Mouse (Mus musculus) CH12.LX (cell line): ENCODE data around the gene Slc12a5. TPM values are rescaled to one million over a fixed set of nuclear protein-coding genes. Genes with fewer than 3 reads are reported as not detected.

Source experiments
- DNase-seq: peaks from one replicate; pipeline ENCODE4 v3.0.0-alpha.2; 2013; ENCODE audit errors: extremely low read depth
- H3K27ac ChIP-seq: 2 replicates; pipeline ENCODE4 v1.5.1; 2012; ENCODE audit warnings: low read depth, mild to moderate bottlenecking, control low read depth, moderate library complexity; ENCODE audit not compliant: insufficient read depth
- H3K27me3 ChIP-seq: replicated peaks from 2 replicates; pipeline ENCODE3; 2012; ENCODE audit warnings: inconsistent platforms
- H3K36me3 ChIP-seq, 2 experiments: replicated peaks in 1 of 2; 2 replicates each; pipeline versions ENCODE3 to v1.6.1; 2012; ENCODE audit warnings: inconsistent platforms in 1 of 2, low read length in 1 of 2, mild to moderate bottlenecking in 1 of 2, mixed read lengths in 1 of 2, moderate library complexity in 1 of 2; ENCODE audit not compliant: control insufficient read depth in 1 of 2, insufficient read depth in 1 of 2
- H3K4me1 ChIP-seq, 2 experiments: 2 replicates each; pipeline ENCODE4 v1.6.1; 2012; ENCODE audit warnings: inconsistent platforms in 1 of 2, moderate library complexity in 1 of 2; ENCODE audit not compliant: insufficient read depth in 2 of 2, control insufficient read depth in 1 of 2
- H3K4me2 ChIP-seq: 2 replicates; pipeline ENCODE4 v1.6.1; 2012; ENCODE audit warnings: low read depth, mild to moderate bottlenecking, control low read depth; ENCODE audit not compliant: poor library complexity, insufficient read depth, severe bottlenecking
- H3K4me3 ChIP-seq, 3 experiments: fragments of 150-350 bp in 1 of 3; sonication (generic) in 1 of 3; replicated peaks in 1 of 3; 2 replicates each; pipeline versions ENCODE3 to v1.5.1; 2011 to 2012; ENCODE audit warnings: low read depth in 2 of 3, low read length in 2 of 3, mild to moderate bottlenecking in 2 of 3, moderate library complexity in 2 of 3, control low read depth in 1 of 3, improper control_type of control experiment in 1 of 3, inconsistent platforms in 1 of 3, mixed read lengths in 1 of 3; ENCODE audit not compliant: poor library complexity in 1 of 3
- H3K79me2 ChIP-seq: replicated peaks from 2 replicates; pipeline ENCODE4 v1.6.1; 2012; ENCODE audit warnings: mild to moderate bottlenecking, moderate library complexity; ENCODE audit not compliant: control insufficient read depth, poor library complexity, insufficient read depth, severe bottlenecking; ENCODE audit errors: extremely low read depth
- H3K9ac ChIP-seq: 2 replicates; pipeline ENCODE4 v1.6.1; 2012; ENCODE audit warnings: low read depth, mild to moderate bottlenecking, control low read depth, moderate library complexity; ENCODE audit not compliant: insufficient read depth
- H3K9me3 ChIP-seq: replicated peaks from 2 replicates; pipeline ENCODE3; 2012; ENCODE audit warnings: low read length, inconsistent platforms, mixed read lengths
- BHLHE40 ChIP-seq: IDR thresholded peaks from 2 replicates; pipeline ENCODE4 v1.6.1; 2011; ENCODE audit warnings: mild to moderate bottlenecking, low read depth, low read length, improper control_type of control experiment
- ELF1 ChIP-seq: IDR thresholded peaks from 2 replicates; pipeline ENCODE4 v1.6.1; 2014; ENCODE audit warnings: low read depth, mild to moderate bottlenecking, inconsistent platforms, low read length, improper control_type of control experiment
- ETS1 ChIP-seq: conservative IDR thresholded peaks from 2 replicates; pipeline ENCODE4 v1.6.1; 2012; ENCODE audit warnings: low read depth, mild to moderate bottlenecking, inconsistent platforms, low read length, improper control_type of control experiment, moderate library complexity
- GABPA ChIP-seq: IDR thresholded peaks from 2 replicates; pipeline ENCODE4 v1.6.1; 2012; ENCODE audit warnings: low read depth, low read length, improper control_type of control experiment, inconsistent platforms; ENCODE audit not compliant: insufficient replicate concordance
- KAT2A ChIP-seq: IDR thresholded peaks from 2 replicates; pipeline ENCODE4 v1.6.1; 2012; ENCODE audit warnings: low read length, improper control_type of control experiment, inconsistent platforms; ENCODE audit not compliant: insufficient replicate concordance
- MAFK ChIP-seq: IDR thresholded peaks from 2 replicates; pipeline ENCODE4 v1.6.1; 2011; ENCODE audit warnings: low read length, improper control_type of control experiment; ENCODE audit not compliant: insufficient replicate concordance
- MAX ChIP-seq: IDR thresholded peaks from 2 replicates; pipeline ENCODE4 v1.6.1; 2011; ENCODE audit warnings: low read length, improper control_type of control experiment
- MAZ ChIP-seq: IDR thresholded peaks from 2 replicates; pipeline ENCODE4 v1.6.1; 2012; ENCODE audit warnings: low read depth, mild to moderate bottlenecking, inconsistent platforms, low read length, improper control_type of control experiment, moderate library complexity
- NRF1 ChIP-seq: IDR thresholded peaks from 2 replicates; pipeline ENCODE4 v1.6.1; 2014; ENCODE audit warnings: low read depth, mild to moderate bottlenecking, inconsistent platforms, low read length, improper control_type of control experiment, moderate library complexity
- PAX5 ChIP-seq: IDR thresholded peaks from 2 replicates; pipeline ENCODE4 v1.6.1; 2012; ENCODE audit warnings: low read length, inconsistent platforms, mixed read lengths
- POLR2A ChIP-seq: IDR thresholded peaks from 2 replicates; pipeline ENCODE4 v1.6.1; 2011; ENCODE audit warnings: low read depth, mild to moderate bottlenecking, improper control_type of control experiment, low read length
- POLR2AphosphoS2 ChIP-seq: IDR thresholded peaks from 2 replicates; pipeline ENCODE4 v1.6.1; 2011; ENCODE audit warnings: low read depth, low read length, improper control_type of control experiment
- RAD21 ChIP-seq: IDR thresholded peaks from 2 replicates; pipeline ENCODE4 v1.6.1; 2011; ENCODE audit warnings: low read depth, mild to moderate bottlenecking, low read length, improper control_type of control experiment, moderate library complexity
- SIN3A ChIP-seq: IDR thresholded peaks from 2 replicates; pipeline ENCODE4 v1.6.1; 2012; ENCODE audit warnings: low read length, improper control_type of control experiment, inconsistent platforms
- UBTF ChIP-seq: IDR thresholded peaks from 2 replicates; pipeline ENCODE4 v1.6.1; 2012; ENCODE audit warnings: low read depth, mild to moderate bottlenecking, inconsistent platforms, low read length, improper control_type of control experiment, moderate library complexity
- USF1 ChIP-seq: IDR thresholded peaks from 2 replicates; pipeline ENCODE4 v1.6.1; 2014; ENCODE audit warnings: low read depth, mild to moderate bottlenecking, inconsistent platforms, low read length, improper control_type of control experiment
- USF2 ChIP-seq: conservative IDR thresholded peaks from 2 replicates; pipeline ENCODE4 v1.6.1; 2011; ENCODE audit warnings: low read depth, low read length, improper control_type of control experiment
- ZC3H11A ChIP-seq: IDR thresholded peaks from 2 replicates; pipeline ENCODE4 v1.6.1; 2012; ENCODE audit warnings: low read depth, mild to moderate bottlenecking, inconsistent platforms, low read length, improper control_type of control experiment
- ZMIZ1 ChIP-seq: IDR thresholded peaks from 2 replicates; pipeline ENCODE4 v1.6.1; 2012; ENCODE audit warnings: low read depth, mild to moderate bottlenecking, inconsistent platforms, low read length, improper control_type of control experiment
- ZNF384 ChIP-seq: IDR thresholded peaks from 2 replicates; pipeline ENCODE4 v1.6.1; 2012; ENCODE audit warnings: low read depth, low read length, improper control_type of control experiment, inconsistent platforms
- dilution Hi-C: fragments of 300-500 bp; cut with MboI; formaldehyde crosslinking; loops from 2 replicates; pipeline ENCODE4 v1.14.3; 2020; ENCODE audit warnings: low sequenced_read_pairs; ENCODE audit not compliant: extremely low pct_unique_long_range_greater_than_20kb, extremely low pct_ligation_motif_present
- in situ Hi-C: fragments of 300-500 bp; cut with MboI; formaldehyde crosslinking; loops from 3 replicates; pipeline ENCODE4 v1.14.3; 2019; ENCODE audit warnings: low sequenced_read_pairs, low pct_ligation_motif_present, low pct_unique_long_range_greater_than_20kb, mixed read lengths
- polyA plus RNA-seq: library from polyadenylated mRNA; unstranded; fragments of >175 nt; gene quantifications from 2 replicates; pipeline ENCODE4 v1.2.1, GENCODE M21; 2012; ENCODE audit warnings: low read depth; ENCODE audit not compliant: insufficient read length
- total RNA-seq, 2 experiments: library from RNA; depleted of rRNA; stranded (reverse); fragments of 300-350 nt in 1 of 2; fragments of >200 nt in 1 of 2; gene quantifications; 2 replicates each; pipeline ENCODE4 v1.2.3; 2012 to 2014

Gene Slc12a5
- total and polyA plus RNA-seq, 3 experiments, result 0.05 to 0.83 (median 0.30) TPM

DNA sequence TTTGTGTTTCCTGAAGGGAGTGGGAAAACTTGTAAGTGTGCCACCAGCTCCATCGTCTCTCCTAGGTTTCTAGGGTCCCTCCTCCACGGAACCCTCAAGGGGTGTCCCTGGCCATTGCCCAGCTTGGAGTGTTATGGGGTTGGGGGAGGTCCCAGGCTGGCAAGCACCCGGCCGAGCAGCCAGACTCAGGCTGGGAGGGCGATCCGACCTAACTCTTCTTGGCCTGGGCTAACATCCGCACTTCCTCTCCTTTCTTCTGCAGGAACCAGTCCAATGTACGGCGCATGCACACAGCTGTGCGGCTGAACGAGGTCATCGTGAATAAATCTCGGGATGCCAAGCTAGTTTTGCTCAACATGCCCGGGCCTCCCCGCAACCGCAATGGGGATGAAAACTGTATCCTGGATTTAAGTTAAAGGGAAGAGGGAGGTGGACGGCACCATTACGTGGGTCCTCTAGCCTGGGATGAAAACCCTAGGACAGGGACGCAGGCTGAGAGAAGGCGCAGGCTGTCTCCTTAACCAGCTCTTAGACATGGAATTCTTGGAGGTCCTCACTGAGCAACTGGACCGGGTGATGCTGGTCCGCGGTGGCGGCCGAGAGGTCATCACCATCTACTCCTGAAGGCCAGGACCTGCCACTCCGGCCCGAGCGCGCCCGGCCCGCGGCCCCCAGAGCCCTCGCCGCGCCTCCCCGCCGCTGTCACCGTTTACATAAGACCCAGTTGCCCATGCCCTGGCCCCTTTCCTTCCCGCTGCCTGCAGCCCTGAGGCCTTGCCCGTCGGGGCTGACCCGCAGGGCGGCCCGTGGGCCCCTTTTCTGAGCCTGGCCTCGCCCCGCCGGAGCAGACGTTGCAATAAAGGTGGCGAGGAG is 36.5 kb downstream of the Slc12a5 start:
- no peaks in the 10 kb centered on the region for H3K79me2 ChIP-seq

DNA sequence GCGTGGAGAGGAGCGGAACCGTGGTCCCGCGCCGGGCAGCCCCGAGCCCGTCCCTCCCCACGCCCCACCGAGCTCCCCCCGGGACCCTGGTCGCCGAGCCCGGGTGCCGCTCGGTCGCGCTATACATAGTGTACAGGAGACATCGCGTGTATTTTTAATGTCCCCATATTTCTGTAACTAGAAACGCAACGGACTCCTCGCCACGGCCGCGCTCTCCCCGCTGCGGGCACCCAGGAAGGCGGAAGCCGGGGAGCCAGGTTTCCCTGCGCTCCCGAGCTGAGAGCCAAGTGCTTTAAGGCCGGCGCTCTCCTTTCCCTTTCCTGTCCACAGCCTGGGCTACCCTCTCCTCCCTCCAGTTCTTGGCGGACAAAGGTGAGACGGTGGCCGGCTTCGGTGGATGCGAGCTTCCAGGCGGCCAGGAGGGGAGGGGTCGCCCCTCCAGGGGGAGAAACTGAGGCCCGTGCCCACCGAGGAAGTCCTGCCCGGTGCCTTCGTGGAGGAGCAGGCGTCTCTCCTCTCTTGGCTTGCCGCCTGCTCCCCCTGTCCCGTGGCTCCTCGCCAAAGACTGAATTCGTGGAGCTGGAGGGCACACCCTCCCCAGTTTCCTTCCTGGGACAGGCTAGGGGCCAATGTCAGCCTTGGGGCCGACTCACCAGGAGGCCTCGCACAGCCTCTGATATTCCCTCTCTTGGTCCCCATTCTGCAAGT is 37.3 kb downstream of the Slc12a5 start:
- Histone ChIP-seq H3K9me3 (no peaks in the 10 kb centered on the region), H3K27me3 (no peaks in the 10 kb centered on the region), H3K27ac (no peak overlapping the region), H3K9ac (no peak overlapping the region), H3K4me3 (no peak overlapping the region), H3K4me2 (no peak overlapping the region), H3K4me1 (no peaks in the 10 kb centered on the region), H3K79me2 (no peaks in the 10 kb centered on the region), H3K36me3 (peaks cover 36 to 80% of the 10 kb centered on the region in 2 experiments)
- dilution Hi-C loops (no loop called here), in situ Hi-C loops (no loop called here)
- no peak for DNase-seq
- TF ChIP-seq POLR2A (no peak), UBTF (no peak), PAX5 (no peak), GABPA (no peak), MAZ (no peak), USF2 (no peak), ELF1 (no peak), POLR2AphosphoS2 (no peak), ETS1 (no peak), ZC3H11A (no peak)

More for the DNA sequence above, 36.5 kb downstream of the Slc12a5 start:
- no peak overlapping the region for H3K4me2 ChIP-seq
- no peaks in the 10 kb centered on the region for H3K4me1 ChIP-seq
- dilution Hi-C loops, result no loop called here
- H3K9me3 ChIP-seq, result no peaks in the 10 kb centered on the region
- no peak overlapping the region for H3K27ac ChIP-seq
- no peak for TF ChIP-seq ZMIZ1
- TF ChIP-seq ELF1, result no peak
- no peak for TF ChIP-seq KAT2A
- no peak for TF ChIP-seq MAFK
- no peak for TF ChIP-seq NRF1
- TF ChIP-seq SIN3A, result no peak
- no peak for TF ChIP-seq USF1
- TF ChIP-seq ZNF384, result no peak
- TF ChIP-seq GABPA, result no peak
- no peak for TF ChIP-seq RAD21
- TF ChIP-seq BHLHE40, result no peak
- no peak for TF ChIP-seq MAX
- TF ChIP-seq POLR2AphosphoS2, result no peak
- no peak for TF ChIP-seq PAX5
- in situ Hi-C loops, result no loop called here
- peaks cover 28 to 72% of the 10 kb centered on the region in 2 experiments for H3K36me3 ChIP-seq
- no peaks in the 10 kb centered on the region for H3K27me3 ChIP-seq
- DNase-seq, result no peak
- H3K9ac ChIP-seq, result no peak overlapping the region
- no peak overlapping the region for H3K4me3 ChIP-seq
